Mouse (Mus musculus) hindbrain, embryonic 11.5 days (tissue): ENCODE results near the gene Mon1a. TPM values are rescaled to one million over a fixed set of nuclear protein-coding genes. Genes with fewer than 3 reads are reported as not detected.

Experiments
- ATAC-seq: fragments of 200-750 bp; cut with Nextera tagmentation; 2 replicates; pipeline ENCODE4 v1.8.0; 2017; ENCODE audit warnings: mild to moderate bottlenecking, moderate TSS enrichment, moderate library complexity; ENCODE audit not compliant: low FRiP score
- DNase-seq: peaks from one replicate; pipeline ENCODE4 v3.0.0-alpha.2; 2015; ENCODE audit warnings: low spot score
- H3K27ac ChIP-seq: fragments of 300-500 bp; sonication (generic); 2 replicates; pipeline ENCODE4 v1.5.1; 2014; ENCODE audit warnings: mild to moderate bottlenecking, low read depth, low read length
- H3K27me3 ChIP-seq: fragments of 300-500 bp; sonication (generic); 2 replicates; pipeline ENCODE4 v1.6.1; 2014; ENCODE audit warnings: mild to moderate bottlenecking, low read length, moderate library complexity, mixed read lengths; ENCODE audit not compliant: control insufficient read depth, insufficient read depth
- H3K36me3 ChIP-seq: fragments of 300-500 bp; sonication (generic); 2 replicates; pipeline ENCODE4 v1.6.1; 2014; ENCODE audit warnings: mild to moderate bottlenecking, low read length, moderate library complexity, mixed read lengths; ENCODE audit not compliant: control insufficient read depth, insufficient read depth
- H3K4me1 ChIP-seq: fragments of 300-500 bp; sonication (generic); replicated peaks from 2 replicates; pipeline ENCODE4 v1.6.1; 2014; ENCODE audit warnings: low read length, mixed read lengths; ENCODE audit not compliant: control insufficient read depth, insufficient read depth
- H3K4me2 ChIP-seq: fragments of 300-500 bp; sonication (generic); replicated peaks from 2 replicates; pipeline ENCODE4 v1.6.1; 2014; ENCODE audit warnings: mild to moderate bottlenecking, low read depth, low read length
- H3K4me3 ChIP-seq: fragments of 300-500 bp; sonication (generic); 2 replicates; pipeline ENCODE4 v1.5.1; 2014; ENCODE audit warnings: low read depth, low read length
- H3K9ac ChIP-seq: fragments of 300-500 bp; sonication (generic); 2 replicates; pipeline ENCODE4 v1.6.1; 2014; ENCODE audit warnings: low read depth, low read length
- H3K9me3 ChIP-seq: fragments of 300-500 bp; sonication (generic); 2 replicates; pipeline ENCODE4 v1.6.1; 2016; ENCODE audit warnings: low read length; ENCODE audit not compliant: control insufficient read depth
- WGBS: fragments of 180-500 bp; shearing (Covaris S2); extraction: QIAGEN DNeasy Blood & Tissue Kit; methylation state at CpG from one replicate; pipeline ENCODE4 v1.1.7; 2014; 5-methylcytosine and 5-hydroxymethylcytosine counted together
- polyA plus RNA-seq: library from polyadenylated mRNA; unstranded; fragments of >200 nt; fragmentation: Nextera tagmentation; extraction: Ambion mirVana; gene quantifications from 2 replicates; pipeline ENCODE4 v1.2.1, GENCODE M21; 2014

Mon1a gene
- 17.5 and 18.1 TPM in 2 replicates for polyA plus RNA-seq

DNA sequence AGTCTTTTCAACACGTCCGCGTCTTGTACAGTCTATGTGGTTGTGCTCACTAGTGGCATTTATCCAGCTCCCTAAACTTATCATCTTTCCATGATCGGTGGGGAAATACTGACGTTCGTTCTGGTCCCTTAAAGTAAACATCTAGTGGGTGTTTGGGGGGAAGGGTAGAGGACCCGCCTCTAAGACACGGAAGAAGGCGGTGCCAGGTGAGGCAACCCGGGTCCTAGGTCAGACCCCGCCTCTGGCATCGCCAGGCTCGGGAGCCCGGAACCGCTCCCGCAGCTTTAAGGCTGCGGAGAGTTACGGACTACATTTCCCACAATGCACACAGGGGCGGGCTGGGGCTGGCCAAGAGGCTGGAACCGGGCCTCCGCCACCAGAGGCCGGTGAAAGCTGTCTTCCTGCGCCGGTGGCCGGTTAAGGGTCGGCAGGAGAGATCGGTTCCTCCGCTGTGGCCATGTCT, at the start of gene Mon1a:
Gene Mon1a, plus strand, starts transcription at position 348 of the 463 bp plus-strand sequence.
- no peaks in the 10 kb centered on the region; the same call in 1 of the 2 replicates for H3K4me1 ChIP-seq
- H3K9ac ChIP-seq, result peak within 1 kb of the TSS; percentile 62
- peak; percentile 87 for DNase-seq
- peak within 1 kb of the TSS; percentile 64 for H3K4me3 ChIP-seq
- under 1% methylated on average over 28 of the region's 28 CpGs for WGBS
- H3K36me3 ChIP-seq, result no peaks in the 10 kb centered on the region
- H3K9me3 ChIP-seq, result no peaks in the 10 kb centered on the region
- no peaks in the 10 kb centered on the region; the same call in 1 of the 2 replicates for H3K27me3 ChIP-seq
- peak; percentile 96 for ATAC-seq
- H3K4me2 ChIP-seq, result peak within 1 kb of the TSS; percentile 74
- H3K27ac ChIP-seq, result 0 out of 2 replicates have a peak within 1 kb of the TSS, but pooled peaks have one; percentile 11

DNA sequence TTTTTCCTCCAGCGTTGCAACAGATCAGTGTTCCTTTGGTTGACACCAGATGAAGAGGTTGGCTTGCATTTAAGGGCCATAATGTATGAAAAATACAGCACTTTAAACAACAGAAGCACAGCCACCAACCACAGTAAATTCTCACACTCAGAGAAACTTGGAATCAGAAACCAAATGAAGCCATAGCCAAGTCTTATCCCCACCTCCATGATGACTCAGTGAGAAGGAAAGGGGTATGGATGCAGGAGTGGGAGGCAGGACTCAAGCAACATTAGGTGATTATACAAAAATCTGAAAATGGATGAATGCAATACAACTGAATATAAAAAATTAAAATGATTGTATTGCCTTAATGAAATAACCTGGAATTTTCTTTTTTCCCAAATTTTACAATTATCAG, 49.1 kb upstream of the Mon1a start:
- H3K4me2 ChIP-seq, result no peak overlapping the region
- H3K27ac ChIP-seq, result no peak overlapping the region
- no peaks in the 10 kb centered on the region for H3K4me1 ChIP-seq
- H3K4me3 ChIP-seq, result no peak overlapping the region
- WGBS, result 95% methylated on average over 1 of the region's 1 CpGs
- H3K27me3 ChIP-seq, result no peaks in the 10 kb centered on the region
- ATAC-seq (no peak), DNase-seq (no peak)
- H3K36me3 ChIP-seq, result no peaks in the 10 kb centered on the region
- no peaks in the 10 kb centered on the region for H3K9me3 ChIP-seq
- H3K9ac ChIP-seq, result no peak overlapping the region

DNA sequence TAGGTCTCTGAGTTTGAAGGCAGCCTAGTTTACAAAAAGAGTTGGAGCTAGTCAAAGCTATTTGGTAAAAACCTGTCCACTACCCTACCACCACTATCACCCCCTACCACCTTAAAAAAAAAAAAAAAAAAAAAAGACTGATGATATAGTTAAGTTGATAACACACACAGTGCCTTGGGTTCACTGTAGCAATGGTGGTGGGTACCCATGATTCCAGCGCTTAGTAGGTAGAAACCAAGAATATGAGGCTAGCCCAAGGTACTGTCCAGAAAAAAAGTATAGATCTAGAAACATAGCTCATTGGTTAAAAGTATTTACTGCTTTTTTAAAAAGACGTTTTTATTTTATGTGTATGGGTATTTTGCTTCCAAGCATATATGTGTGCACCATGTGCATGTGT, 45.2 kb upstream of the Mon1a start:
- no peak for ATAC-seq
- H3K4me3 ChIP-seq, result no peak overlapping the region
- WGBS, result 94% methylated on average over 2 of the region's 2 CpGs

DNA sequence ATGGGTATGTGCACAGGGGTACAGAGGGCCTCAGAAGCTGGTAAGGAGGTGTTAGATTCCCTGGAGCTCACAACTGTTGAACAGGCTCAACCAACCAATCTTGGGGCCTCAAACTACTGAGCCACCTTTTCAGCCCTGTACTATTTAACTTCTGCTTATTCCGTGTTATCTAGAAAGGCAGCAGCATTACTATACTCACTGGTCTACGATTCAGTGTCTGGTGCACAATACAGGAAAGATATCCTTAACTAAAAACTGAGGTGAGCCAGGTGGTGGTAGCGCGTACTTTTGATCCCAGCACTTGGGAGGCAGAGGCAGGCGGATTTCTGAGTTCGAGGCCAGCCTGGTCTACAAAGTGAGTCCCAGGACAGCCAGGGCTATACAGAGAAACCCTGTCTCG, 39.0 kb upstream of the Mon1a start:
- Histone ChIP-seq H3K27ac (no peak overlapping the region), H3K9ac (no peak overlapping the region), H3K4me1 (no peaks in the 10 kb centered on the region), H3K36me3 (no peaks in the 10 kb centered on the region), H3K9me3 (no peaks in the 10 kb centered on the region), H3K27me3 (no peaks in the 10 kb centered on the region), H3K4me2 (no peak overlapping the region), H3K4me3 (no peak overlapping the region)
- WGBS, result 95% methylated on average over 7 of the region's 7 CpGs
- no peak for DNase-seq
- no peak for ATAC-seq

More for the DNA sequence above, 45.2 kb upstream of the Mon1a start:
- H3K9ac ChIP-seq, result no peak overlapping the region
- H3K4me2 ChIP-seq, result no peak overlapping the region
- H3K27me3 ChIP-seq, result no peaks in the 10 kb centered on the region
- H3K36me3 ChIP-seq, result no peaks in the 10 kb centered on the region
- H3K27ac ChIP-seq, result no peak overlapping the region
- no peaks in the 10 kb centered on the region for H3K4me1 ChIP-seq
- no peak for DNase-seq
- no peaks in the 10 kb centered on the region for H3K9me3 ChIP-seq

- no peak for DNase-seq
- H3K4me3 ChIP-seq, result no peak overlapping the region
- H3K4me1 ChIP-seq, result no peaks in the 10 kb centered on the region
- no peaks in the 10 kb centered on the region; the same call in 1 of the 2 replicates for H3K36me3 ChIP-seq
- H3K27ac ChIP-seq, result no peak overlapping the region
- H3K27me3 ChIP-seq, result no peaks in the 10 kb centered on the region
- no peak overlapping the region for H3K9ac ChIP-seq
- ATAC-seq, result no peak
- H3K9me3 ChIP-seq, result no peaks in the 10 kb centered on the region
- no peak overlapping the region for H3K4me2 ChIP-seq
- 97% methylated on average over 3 of the region's 3 CpGs for WGBS
Measured at GRCm38 (mm10) chr9:107858343-107858742, 29.6 kb upstream of the Mon1a start.

GRCm38 (mm10) chr9:107864493-107864892, 23.5 kb upstream of the Mon1a start:
- DNase-seq (no peak), ATAC-seq (no peak)
- no peaks in the 10 kb centered on the region for H3K27me3 ChIP-seq
- no peak overlapping the region for H3K4me2 ChIP-seq
- WGBS, result 77% methylated on average over 1 of the region's 1 CpGs
- no peak overlapping the region for H3K9ac ChIP-seq
- no peaks in the 10 kb centered on the region for H3K36me3 ChIP-seq
- H3K4me3 ChIP-seq, result no peak overlapping the region
- no peak overlapping the region for H3K27ac ChIP-seq
- H3K9me3 ChIP-seq, result no peaks in the 10 kb centered on the region
- H3K4me1 ChIP-seq, result no peaks in the 10 kb centered on the region

GRCm38 (mm10) chr9:107866081-107866480, 21.9 kb upstream of the Mon1a start:
- Histone ChIP-seq H3K4me2 (no peak overlapping the region), H3K36me3 (no peaks in the 10 kb centered on the region), H3K27ac (no peak overlapping the region), H3K4me1 (peaks cover under 1% of the 10 kb centered on the region; the same call in 1 of the 2 replicates), H3K9me3 (no peaks in the 10 kb centered on the region), H3K4me3 (no peak overlapping the region), H3K27me3 (no peaks in the 10 kb centered on the region), H3K9ac (no peak overlapping the region)
- DNase-seq, result no peak
- 97% methylated on average over 2 of the region's 2 CpGs for WGBS
- ATAC-seq, result no peak

- H3K4me2 ChIP-seq, result peak overlapping the region; percentile 76
- peak overlapping the region; percentile 99 for H3K4me3 ChIP-seq
- WGBS, result under 1% methylated on average over 73 of the region's 80 CpGs
Measured at GRCm38 (mm10) chr9:107872350-107873098, 15.4 kb upstream of the Mon1a start.

DNA sequence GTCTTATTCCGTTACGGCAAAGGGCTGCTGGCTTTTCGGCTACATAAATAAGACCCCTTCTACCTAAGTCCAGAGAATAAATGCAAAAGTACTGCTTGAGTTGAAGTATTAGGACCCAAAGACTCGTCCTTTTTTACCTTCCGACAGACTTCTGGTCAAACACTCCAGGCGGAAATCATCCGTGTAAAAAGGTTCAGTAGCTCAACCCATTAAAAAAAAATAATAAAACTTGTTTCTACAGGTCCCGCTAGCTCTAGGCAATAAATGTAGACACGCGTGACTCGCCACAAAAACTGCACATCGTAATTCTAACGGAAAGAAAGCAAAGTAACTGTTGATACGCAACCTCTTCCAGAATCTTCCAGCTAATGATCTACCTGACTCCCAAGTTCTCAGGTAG, 14.8 kb upstream of the Mon1a start, which contains the start of gene Rbm6:
Gene Rbm6, minus strand, starts transcription at position 101 of the 400 bp plus-strand sequence.
- Histone ChIP-seq H3K9ac (peak within 1 kb of the TSS; percentile 97), H3K4me1 (peaks cover 2% of the 10 kb centered on the region; the same call in 1 of the 2 replicates), H3K27me3 (no peaks in the 10 kb centered on the region), H3K27ac (peak within 1 kb of the TSS; percentile 91), H3K4me2 (peak within 1 kb of the TSS; percentile 76), H3K4me3 (peak within 1 kb of the TSS; percentile 99), H3K9me3 (no peaks in the 10 kb centered on the region), H3K36me3 (no peaks in the 10 kb centered on the region)
- DNase-seq (no peak), ATAC-seq (no peak)
- 13% methylated on average over 14 of the region's 14 CpGs for WGBS

More at GRCm38 (mm10) chr9:107872350-107873098, 15.4 kb upstream of the Mon1a start:
- DNase-seq, result peak; percentile 94
- Histone ChIP-seq H3K27me3 (no peaks in the 10 kb centered on the region), H3K4me1 (peaks cover 2% of the 10 kb centered on the region; the same call in 1 of the 2 replicates), H3K9me3 (no peaks in the 10 kb centered on the region), H3K36me3 (no peaks in the 10 kb centered on the region), H3K27ac (peak overlapping the region; percentile 91), H3K9ac (peak overlapping the region; percentile 97)
- ATAC-seq, result peak; percentile 99
